Mouse (Mus musculus) brown adipose tissue, adult 24 weeks (tissue): ENCODE measurements around the gene Pate3. TPM values are rescaled to one million over a fixed set of nuclear protein-coding genes. Genes with fewer than 3 reads are reported as not detected.
"Not testable (repeated sequence)": the region's sequence is repeated elsewhere in the genome, so short reads cannot be mapped to it uniquely, and the experiment has no call there.

Experiments
- H3K27ac ChIP-seq: fragments of 200-500 bp; replicated peaks from 2 replicates; pipeline ENCODE4 v1.5.1; 2012; ENCODE audit warnings: low read depth, mild to moderate bottlenecking, low read length
- H3K4me1 ChIP-seq: fragments of 200-500 bp; 2 replicates; pipeline ENCODE4 v1.6.1; 2012; ENCODE audit warnings: low read length, mixed read lengths; ENCODE audit not compliant: control insufficient read depth, insufficient read depth, insufficient read length
- H3K4me3 ChIP-seq: fragments of 200-500 bp; 2 replicates; pipeline ENCODE4 v1.5.1; 2012; ENCODE audit warnings: low read depth, mild to moderate bottlenecking, low read length, moderate library complexity; ENCODE audit not compliant: insufficient read depth
- polyA plus RNA-seq: library from polyadenylated mRNA; stranded (reverse); fragments of >200 nt; gene quantifications from 2 replicates; pipeline ENCODE4 v1.2.4, GENCODE M21; 2012; ENCODE audit not compliant: missing spikeins, insufficient read depth, insufficient read length

Pate3 gene
- polyA plus RNA-seq = not detected in 2 replicates

GRCm38 (mm10) chr9:35648102-35648501, at the start of gene Pate3:
Gene Pate3 (minus strand): TSS chr9:35648202.
- Histone ChIP-seq H3K4me3 (no peak within 1 kb of the TSS), H3K4me1 (no peaks in the 10 kb centered on the region), H3K27ac (no peak within 1 kb of the TSS)

DNA sequence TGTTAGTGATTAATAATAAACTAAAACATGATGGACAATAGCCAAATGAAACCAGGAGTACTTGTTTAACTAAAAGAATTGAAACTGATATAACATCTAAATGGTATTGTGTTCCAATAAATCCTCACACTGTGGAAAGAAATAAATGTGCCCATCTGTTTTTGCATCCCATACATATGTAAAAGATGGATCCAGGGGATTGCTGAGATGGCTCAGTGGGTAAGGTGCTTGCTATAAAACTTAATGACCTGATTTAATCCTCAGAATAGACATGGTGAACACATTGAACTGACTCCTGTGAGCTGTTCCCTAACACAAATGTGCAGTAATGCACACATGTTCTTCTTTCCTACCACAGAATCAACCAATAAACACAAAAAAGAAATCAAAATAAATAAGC, 43.9 kb upstream of the Pate3 start:
- H3K27ac ChIP-seq = no peak overlapping the region
- no peak overlapping the region for H3K4me3 ChIP-seq
- H3K4me1 ChIP-seq = no peaks in the 10 kb centered on the region

DNA sequence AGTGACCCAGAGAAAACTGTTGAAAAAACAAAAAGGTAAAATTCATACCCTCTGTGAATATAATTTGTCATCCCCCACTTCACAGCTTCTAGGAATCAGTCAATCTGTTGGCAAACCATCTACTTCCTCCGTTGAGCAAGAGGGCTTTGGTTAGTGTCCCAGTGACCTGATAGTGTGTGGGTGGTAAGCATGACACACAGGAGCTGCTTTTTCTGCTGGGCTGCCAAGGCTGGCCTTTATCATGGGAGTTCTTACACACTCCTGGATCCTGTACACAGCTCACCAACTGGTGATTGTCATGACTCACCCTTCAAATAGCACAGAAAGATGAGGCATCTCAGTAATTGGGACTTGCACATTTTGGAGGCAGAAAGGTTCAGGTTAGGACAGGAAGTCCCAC, 39.0 kb upstream of the Pate3 start, which contains the start of gene Pate1:
Pate1 (minus strand) TSS at position 378 of the 400 bp plus-strand sequence.
- no peak within 1 kb of the TSS for H3K27ac ChIP-seq
- no peaks in the 10 kb centered on the region for H3K4me1 ChIP-seq
- no peak within 1 kb of the TSS for H3K4me3 ChIP-seq

GRCm38 (mm10) chr9:35673557-35673956, 25.6 kb upstream of the Pate3 start:
- H3K4me1 ChIP-seq = no peaks in the 10 kb centered on the region
- H3K27ac ChIP-seq = no peak overlapping the region
- H3K4me3 ChIP-seq = no peak overlapping the region

- H3K4me3 ChIP-seq = no peak overlapping the region
- no peaks in the 10 kb centered on the region for H3K4me1 ChIP-seq
- no peak overlapping the region for H3K27ac ChIP-seq
These were observed 15.0 kb downstream of the Pate3 start for GRCm38 (mm10) chr9:35632981-35633380.

- not testable (repeated sequence) for H3K4me3 ChIP-seq, H3K4me1 ChIP-seq
These were observed 31.2 kb downstream of the Pate3 start for GRCm38 (mm10) chr9:35616784-35617183.

DNA sequence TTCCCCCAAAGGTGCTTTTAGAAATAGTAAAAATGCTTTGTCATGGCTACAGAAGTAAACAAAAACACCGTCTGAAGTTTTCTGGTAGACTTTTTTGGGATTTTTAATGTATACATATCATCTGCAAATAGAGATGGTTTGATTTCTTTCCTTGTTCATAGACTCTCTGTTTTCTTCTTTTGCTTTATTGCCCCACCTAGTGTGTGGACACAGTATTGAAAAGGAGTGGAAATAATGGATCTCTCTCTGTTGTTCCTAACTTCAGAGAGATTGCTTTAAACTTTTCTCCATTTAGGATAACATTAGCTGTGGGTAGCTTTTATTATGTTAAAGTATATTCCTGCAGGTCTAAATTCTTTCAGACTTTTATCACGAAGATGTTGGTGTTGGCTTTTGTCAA, 34.0 kb downstream of the Pate3 start:
- H3K4me1 ChIP-seq = no peaks in the 10 kb centered on the region
- no peak overlapping the region for H3K27ac ChIP-seq
- H3K4me3 ChIP-seq = no peak overlapping the region

More at GRCm38 (mm10) chr9:35616784-35617183, 31.2 kb downstream of the Pate3 start:
- not testable (repeated sequence) for H3K27ac ChIP-seq

GRCm38 (mm10) chr9:35611841-35612240, 36.2 kb downstream of the Pate3 start, which contains the start of gene Pate4:
Gene Pate4 (minus strand): TSS chr9:35611941.
- Histone ChIP-seq H3K4me3 (no peak within 1 kb of the TSS), H3K4me1 (no peaks in the 10 kb centered on the region), H3K27ac (no peak within 1 kb of the TSS)

GRCm38 (mm10) chr9:35607647-35608405, 40.2 kb downstream of the Pate3 start:
- H3K27ac ChIP-seq = no peak overlapping the region
- H3K4me3 ChIP-seq = no peak overlapping the region
- no peaks in the 10 kb centered on the region for H3K4me1 ChIP-seq

Other genes starting within 250 kb of the Pate3 start
- gene Cdon, start 227.1 kb downstream of the Pate3 start, polyA plus RNA-seq = 3.8 and 10.9 TPM in 2 replicates
- gene Gm1113, start 129.9 kb downstream of the Pate3 start, polyA plus RNA-seq = not detected in 2 replicates
- not detected in 2 replicates for gene Ddx25, start 89.7 kb downstream of the Pate3 start, polyA plus RNA-seq
- 4.4 and 7.6 TPM in 2 replicates for gene Pus3, start 89.6 kb downstream of the Pate3 start, polyA plus RNA-seq
- not detected in 2 replicates for gene Pate2, start 77.9 kb downstream of the Pate3 start, polyA plus RNA-seq
- 2.0 and 6.2 TPM in 2 replicates for gene Hyls1, start 77.8 kb downstream of the Pate3 start, polyA plus RNA-seq
- gene Pate4, start 36.3 kb downstream of the Pate3 start, polyA plus RNA-seq = not detected in 2 replicates
- gene Pate1, start 39.2 kb upstream of the Pate3 start, polyA plus RNA-seq = not detected in 2 replicates
- not detected in 2 replicates for gene Gm17677, start 92.8 kb upstream of the Pate3 start, polyA plus RNA-seq
- gene Gm17727, start 129.9 kb upstream of the Pate3 start, polyA plus RNA-seq = not detected in 2 replicates
- not detected in 2 replicates for gene Gm27235, start 141.9 kb upstream of the Pate3 start, polyA plus RNA-seq
- gene D730048I06Rik, start 141.9 kb upstream of the Pate3 start, polyA plus RNA-seq = not detected in 2 replicates
- not detected in 2 replicates for gene 9230110F15Rik, start 195.9 kb upstream of the Pate3 start, polyA plus RNA-seq